Mouse (Mus musculus): ENCODE measurements at regions not wholly inside any gene's neighbourhood (a gene's known extent, or its start where the extent isn't known, plus 50 kb on each side); places are given as distances from the start of the nearest gene placed in this dataset.

DNA sequence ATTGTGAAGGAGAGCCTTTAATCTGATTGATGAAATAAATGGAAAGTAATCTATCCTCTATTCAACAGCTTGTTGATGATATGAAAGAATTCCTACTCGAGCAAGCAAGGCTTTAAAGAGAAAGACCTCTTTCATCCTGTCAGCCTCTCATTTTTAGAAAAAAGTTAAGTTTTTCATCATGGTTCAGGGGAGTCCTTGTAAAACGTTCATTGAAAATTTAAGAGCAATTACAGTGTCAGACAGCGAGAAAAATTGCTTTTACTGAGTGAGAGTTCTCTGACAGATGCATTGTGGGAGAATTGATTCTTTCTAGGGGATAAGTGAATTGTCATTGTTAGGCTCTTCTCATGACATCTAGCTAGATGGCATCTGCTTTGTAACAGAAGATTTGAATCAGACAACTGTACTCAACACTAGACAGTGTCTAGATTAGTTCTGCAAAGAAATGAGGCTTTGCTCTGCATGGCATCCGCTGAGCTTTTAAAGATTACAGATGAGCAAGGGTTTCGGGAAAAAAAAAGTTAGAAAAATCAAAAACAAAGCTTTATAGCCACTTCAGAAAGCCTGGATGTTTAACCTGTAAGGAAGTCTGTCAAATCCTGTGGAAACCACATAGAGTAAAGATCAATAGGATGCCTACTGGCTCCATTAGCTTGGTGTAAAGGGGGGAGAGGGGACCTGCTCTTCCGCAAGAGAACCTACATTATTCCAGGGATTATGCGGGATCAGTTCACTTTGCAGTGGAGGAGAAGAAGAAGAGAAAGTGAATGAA lies 332.2 kb downstream of the Isl1 start:
- no peak overlapping the region for H3K4me2 ChIP-seq (replicated peaks; ENCODE audit: low read depth, low read length)
- no peak for ATAC-seq (ENCODE audit: low FRiP score, low TSS enrichment)
- no peak overlapping the region for H3K9ac ChIP-seq (replicated peaks; ENCODE audit: low read length)
- H3K9me3 ChIP-seq (ENCODE audit: low read length) = no peaks in the 10 kb centered on the region
- WGBS = 53% methylated on average over 7 of the region's 7 CpGs
- no peaks in the 10 kb centered on the region for H3K36me3 ChIP-seq (ENCODE audit: insufficient read depth, low read length)
- H3K4me1 ChIP-seq (ENCODE audit: insufficient read depth, low read length) = no peaks in the 10 kb centered on the region
- H3K4me3 ChIP-seq (ENCODE audit: low read length) = no peak overlapping the region
- no peaks in the 10 kb centered on the region for H3K27me3 ChIP-seq (ENCODE audit: insufficient read depth, low read length)
- no peak overlapping the region for H3K27ac ChIP-seq (ENCODE audit: low read length)
